Mouse (Mus musculus) stomach, embryonic 16.5 days (tissue): Measurements from ENCODE around the gene Prom1. TPM values are rescaled to one million over a fixed set of nuclear protein-coding genes. Genes with fewer than 3 reads are reported as not detected.

Source experiments
- ATAC-seq: fragments of 200-750 bp; cut with Nextera tagmentation; 2 replicates; pipeline ENCODE4 v1.8.0; 2017; ENCODE audit warnings: moderate number of reproducible peaks, moderate TSS enrichment; ENCODE audit not compliant: insufficient read depth, low FRiP score
- H3K27ac ChIP-seq: fragments of 300-500 bp; sonication (generic); 2 replicates; pipeline ENCODE4 v1.5.1; 2014; ENCODE audit warnings: low read length
- H3K27me3 ChIP-seq: fragments of 300-500 bp; sonication (generic); 2 replicates; pipeline ENCODE4 v1.6.1; 2014; ENCODE audit warnings: low read length, control low read depth, mixed read lengths; ENCODE audit not compliant: control insufficient read depth, insufficient read depth
- H3K36me3 ChIP-seq: fragments of 300-500 bp; sonication (generic); 2 replicates; pipeline ENCODE4 v1.6.1; 2014; ENCODE audit warnings: low read length; ENCODE audit not compliant: control insufficient read depth, insufficient read depth
- H3K4me1 ChIP-seq: fragments of 300-500 bp; sonication (generic); 2 replicates; pipeline ENCODE4 v1.6.1; 2014; ENCODE audit warnings: low read length, control low read depth, mixed read lengths; ENCODE audit not compliant: control insufficient read depth, insufficient read depth
- H3K4me2 ChIP-seq: fragments of 300-500 bp; sonication (generic); 2 replicates; pipeline ENCODE4 v1.6.1; 2014; ENCODE audit warnings: low read depth, low read length, mixed read lengths
- H3K4me3 ChIP-seq: fragments of 300-500 bp; sonication (generic); replicated peaks from 2 replicates; pipeline ENCODE4 v1.5.1; 2014; ENCODE audit warnings: mild to moderate bottlenecking, low read length
- H3K9ac ChIP-seq: fragments of 300-500 bp; sonication (generic); 2 replicates; pipeline ENCODE4 v1.6.1; 2014; ENCODE audit warnings: low read length
- H3K9me3 ChIP-seq: fragments of 300-500 bp; sonication (generic); replicated peaks from 2 replicates; pipeline ENCODE4 v1.6.1; 2016; ENCODE audit warnings: low read length, control low read depth; ENCODE audit not compliant: control insufficient read depth
- WGBS: fragments of 180-500 bp; shearing (Covaris S2); extraction: QIAGEN DNeasy Blood & Tissue Kit; methylation state at CpG from one replicate; pipeline ENCODE4 v1.1.7; 2014; 5-methylcytosine and 5-hydroxymethylcytosine counted together
- polyA plus RNA-seq: library from polyadenylated mRNA; unstranded; fragments of >200 nt; fragmentation: Nextera tagmentation; extraction: Ambion mirVana; gene quantifications from 2 replicates; pipeline ENCODE4 v1.2.1, GENCODE M21; 2015

Gene Prom1
- polyA plus RNA-seq, 1 experiment from 2014 or later = 61.3 TPM

GRCm38 (mm10) chr5:44109121-44109520 is 7.3 kb upstream of the Prom1 start:
- H3K4me1 ChIP-seq = no peaks in the 10 kb centered on the region; the same call in 1 of the 2 replicates
- no peak for ATAC-seq
- H3K9ac ChIP-seq = no peak overlapping the region
- H3K36me3 ChIP-seq = no peaks in the 10 kb centered on the region
- no peak overlapping the region for H3K27ac ChIP-seq
- no peak overlapping the region for H3K4me2 ChIP-seq
- no peaks in the 10 kb centered on the region for H3K27me3 ChIP-seq
- H3K4me3 ChIP-seq = no peak overlapping the region
- H3K9me3 ChIP-seq = no peaks in the 10 kb centered on the region
- WGBS = 56% methylated on average over 2 of the region's 2 CpGs

GRCm38 (mm10) chr5:44108125-44108524 is 6.3 kb upstream of the Prom1 start:
- 75% methylated on average over 4 of the region's 4 CpGs for WGBS
- Histone ChIP-seq H3K9ac (no peak overlapping the region), H3K4me2 (no peak overlapping the region), H3K9me3 (no peaks in the 10 kb centered on the region), H3K4me3 (no peak overlapping the region), H3K27ac (no peak overlapping the region), H3K4me1 (no peaks in the 10 kb centered on the region; the same call in 1 of the 2 replicates), H3K36me3 (no peaks in the 10 kb centered on the region), H3K27me3 (no peaks in the 10 kb centered on the region)
- no peak for ATAC-seq

- no peak overlapping the region for H3K4me3 ChIP-seq
- no peaks in the 10 kb centered on the region for H3K9me3 ChIP-seq
- H3K36me3 ChIP-seq = no peaks in the 10 kb centered on the region
- no peaks in the 10 kb centered on the region for H3K27me3 ChIP-seq
- no peak overlapping the region for H3K4me2 ChIP-seq
- peak overlapping the region; percentile 30; the same call in 1 of the 2 replicates for H3K27ac ChIP-seq
- H3K4me1 ChIP-seq = peaks cover 5% of the 10 kb centered on the region; the same call in 1 of the 2 replicates
- H3K9ac ChIP-seq = no peak overlapping the region
- 28% methylated on average over 4 of the region's 4 CpGs for WGBS
- no peak for ATAC-seq
These were observed 3.4 kb upstream of the Prom1 start for GRCm38 (mm10) chr5:44105192-44105591.

GRCm38 (mm10) chr5:44104686-44105085 is 2.9 kb upstream of the Prom1 start:
- H3K9ac ChIP-seq = no peak overlapping the region
- no peak overlapping the region for H3K4me3 ChIP-seq
- no peaks in the 10 kb centered on the region for H3K36me3 ChIP-seq
- peaks cover 5% of the 10 kb centered on the region; the same call in 1 of the 2 replicates for H3K4me1 ChIP-seq
- no peaks in the 10 kb centered on the region for H3K27me3 ChIP-seq
- no peak for ATAC-seq
- no peak overlapping the region for H3K27ac ChIP-seq
- 73% methylated on average over 8 of the region's 8 CpGs for WGBS
- no peaks in the 10 kb centered on the region for H3K9me3 ChIP-seq
- H3K4me2 ChIP-seq = no peak overlapping the region

- no peak overlapping the region for H3K4me3 ChIP-seq
- no peaks in the 10 kb centered on the region for H3K27me3 ChIP-seq
- H3K4me1 ChIP-seq = peaks cover 5% of the 10 kb centered on the region; the same call in 1 of the 2 replicates
- H3K27ac ChIP-seq = no peak overlapping the region
- no peak overlapping the region for H3K4me2 ChIP-seq
- 91% methylated on average over 2 of the region's 2 CpGs for WGBS
- ATAC-seq = no peak
- H3K36me3 ChIP-seq = no peaks in the 10 kb centered on the region
- H3K9me3 ChIP-seq = no peaks in the 10 kb centered on the region
- no peak overlapping the region for H3K9ac ChIP-seq
These were observed 2.3 kb upstream of the Prom1 start for GRCm38 (mm10) chr5:44104120-44104519.

- 79% methylated on average over 7 of the region's 7 CpGs for WGBS
- H3K9me3 ChIP-seq = no peaks in the 10 kb centered on the region
- peaks cover 5% of the 10 kb centered on the region; the same call in 1 of the 2 replicates for H3K4me1 ChIP-seq
- H3K36me3 ChIP-seq = no peaks in the 10 kb centered on the region
- no peak overlapping the region for H3K4me3 ChIP-seq
- H3K4me2 ChIP-seq = no peak overlapping the region
- no peak for ATAC-seq
- no peak overlapping the region for H3K27ac ChIP-seq
- no peak overlapping the region for H3K9ac ChIP-seq
- H3K27me3 ChIP-seq = no peaks in the 10 kb centered on the region
These were observed 1.3 kb upstream of the Prom1 start for GRCm38 (mm10) chr5:44103121-44103520.

GRCm38 (mm10) chr5:44100544-44101230 is 1.1 kb downstream of the Prom1 start:
- Histone ChIP-seq H3K9me3 (no peaks in the 10 kb centered on the region), H3K36me3 (no peaks in the 10 kb centered on the region), H3K4me2 (peak overlapping the region; percentile 93), H3K9ac (peak overlapping the region; percentile 87), H3K27ac (peak overlapping the region; percentile 80), H3K27me3 (no peaks in the 10 kb centered on the region), H3K4me3 (peak overlapping the region; percentile 72), H3K4me1 (peaks cover 7% of the 10 kb centered on the region; the same call in 1 of the 2 replicates)
- peak; percentile 67 for ATAC-seq
- WGBS = under 1% methylated on average over 43 of the region's 43 CpGs

- Histone ChIP-seq H3K4me1 (peaks cover 9% of the 10 kb centered on the region; the same call in 1 of the 2 replicates), H3K27ac (peak overlapping the region; percentile 80), H3K9ac (peak overlapping the region; percentile 87), H3K9me3 (no peaks in the 10 kb centered on the region), H3K4me2 (peak overlapping the region; percentile 93), H3K27me3 (no peaks in the 10 kb centered on the region), H3K4me3 (peak overlapping the region; percentile 72), H3K36me3 (no peaks in the 10 kb centered on the region)
- ATAC-seq = no peak
- WGBS = 7% methylated on average over 12 of the region's 12 CpGs
These were observed 1.7 kb downstream of the Prom1 start for GRCm38 (mm10) chr5:44100187-44100543.

- Histone ChIP-seq H3K27me3 (no peaks in the 10 kb centered on the region), H3K36me3 (0 out of 2 replicates have a peak, but pooled peaks cover 6% of the 10 kb centered on the region), H3K4me2 (no peak overlapping the region), H3K9ac (no peak overlapping the region), H3K9me3 (0 out of 2 replicates have a peak, but pooled peaks cover 3% of the 10 kb centered on the region), H3K4me3 (no peak overlapping the region), H3K4me1 (0 out of 2 replicates have a peak, but pooled peaks cover 5% of the 10 kb centered on the region), H3K27ac (no peak overlapping the region)
- no peak for ATAC-seq
- WGBS = 74% methylated on average over 5 of the region's 5 CpGs
These were observed 4.8 kb downstream of the Prom1 start for GRCm38 (mm10) chr5:44096996-44097395.
